Mouse (Mus musculus) midbrain, embryonic 16.5 days (tissue): Measurements from ENCODE around the gene Casz1. TPM values are rescaled to one million over a fixed set of nuclear protein-coding genes. Genes with fewer than 3 reads are reported as not detected.

ENCODE experiments used
- ATAC-seq: fragments of 200-750 bp; cut with Nextera tagmentation; 2 replicates; pipeline ENCODE4 v1.8.0; 2017; ENCODE audit warnings: moderate TSS enrichment
- H3K27ac ChIP-seq: fragments of 300-500 bp; sonication (generic); 2 replicates; pipeline ENCODE4 v1.5.1; 2014; ENCODE audit warnings: mild to moderate bottlenecking, low read length, mixed read lengths
- H3K27me3 ChIP-seq: fragments of 300-500 bp; sonication (generic); 2 replicates; pipeline ENCODE4 v1.6.1; 2014; ENCODE audit warnings: low read depth, low read length, mixed read lengths; ENCODE audit not compliant: control insufficient read depth, insufficient read depth
- H3K36me3 ChIP-seq: fragments of 300-500 bp; sonication (generic); 2 replicates; pipeline ENCODE4 v1.6.1; 2014; ENCODE audit warnings: mild to moderate bottlenecking, low read length, moderate library complexity, mixed read lengths; ENCODE audit not compliant: control insufficient read depth, insufficient read depth
- H3K4me1 ChIP-seq: fragments of 300-500 bp; sonication (generic); 2 replicates; pipeline ENCODE4 v1.6.1; 2014; ENCODE audit warnings: mild to moderate bottlenecking, low read length, mixed read lengths; ENCODE audit not compliant: control insufficient read depth, insufficient read depth
- H3K4me2 ChIP-seq: fragments of 300-500 bp; sonication (generic); 2 replicates; pipeline ENCODE4 v1.6.1; 2014; ENCODE audit warnings: mild to moderate bottlenecking, low read length, mixed read lengths
- H3K4me3 ChIP-seq: fragments of 300-500 bp; sonication (generic); 2 replicates; pipeline ENCODE4 v1.5.1; 2014; ENCODE audit warnings: low read depth, mild to moderate bottlenecking, low read length, moderate library complexity, mixed read lengths
- H3K9ac ChIP-seq: fragments of 300-500 bp; sonication (generic); 2 replicates; pipeline ENCODE4 v1.6.1; 2014; ENCODE audit warnings: low read depth, low read length, mixed read lengths
- H3K9me3 ChIP-seq: fragments of 300-500 bp; sonication (generic); replicated peaks from 2 replicates; pipeline ENCODE4 v1.6.1; 2014; ENCODE audit warnings: mild to moderate bottlenecking, low read length, mixed read lengths; ENCODE audit not compliant: control insufficient read depth, poor library complexity, severe bottlenecking
- WGBS: fragments of 180-500 bp; shearing (Covaris S2); extraction: QIAGEN DNeasy Blood & Tissue Kit; methylation state at CpG from one replicate; pipeline ENCODE4 v1.1.7; 2014; 5-methylcytosine and 5-hydroxymethylcytosine counted together
- polyA plus RNA-seq: library from polyadenylated mRNA; unstranded; fragments of >200 nt; fragmentation: Nextera tagmentation; extraction: Ambion mirVana; gene quantifications from 2 replicates; pipeline ENCODE4 v1.2.1, GENCODE M21; 2015

Gene Casz1
- polyA plus RNA-seq, 1 experiment from 2014 or later, result 2.6 TPM

- Histone ChIP-seq H3K9me3 (no peaks in the 10 kb centered on the region), H3K9ac (peak overlapping the region; percentile 42), H3K36me3 (no peaks in the 10 kb centered on the region; the same call in 1 of the 2 replicates), H3K4me2 (no peak overlapping the region), H3K27ac (peak overlapping the region; percentile 8; the same call in 1 of the 2 replicates), H3K27me3 (no peaks in the 10 kb centered on the region), H3K4me1 (peaks cover 25% of the 10 kb centered on the region), H3K4me3 (no peak overlapping the region)
- ATAC-seq, result 0 out of 2 replicates have a peak, but pooled peaks have one; percentile 26
- WGBS, result 47% methylated on average over 24 of the region's 24 CpGs
Measured at GRCm38 (mm10) chr4:148985541-148986476, 181.6 kb downstream of the Casz1 start.

- Histone ChIP-seq H3K9me3 (no peaks in the 10 kb centered on the region), H3K27me3 (no peaks in the 10 kb centered on the region), H3K9ac (no peak overlapping the region; the same call in 1 of the 2 replicates), H3K4me1 (peaks cover 19% of the 10 kb centered on the region), H3K27ac (no peak overlapping the region), H3K4me3 (no peak overlapping the region), H3K36me3 (no peaks in the 10 kb centered on the region), H3K4me2 (no peak overlapping the region)
- 31% methylated on average over 2 of the region's 2 CpGs for WGBS
- no peak for ATAC-seq
Measured at GRCm38 (mm10) chr4:148990038-148990437, 185.8 kb downstream of the Casz1 start.

GRCm38 (mm10) chr4:148993948-148994347, 189.7 kb downstream of the Casz1 start:
- Histone ChIP-seq H3K36me3 (no peaks in the 10 kb centered on the region), H3K9me3 (no peaks in the 10 kb centered on the region), H3K27me3 (no peaks in the 10 kb centered on the region), H3K4me2 (no peak overlapping the region), H3K27ac (no peak overlapping the region), H3K4me3 (no peak overlapping the region), H3K4me1 (0 out of 2 replicates have a peak, but pooled peaks cover 3% of the 10 kb centered on the region), H3K9ac (no peak overlapping the region)
- 84% methylated on average over 5 of the region's 5 CpGs for WGBS
- no peak for ATAC-seq

GRCm38 (mm10) chr4:149000746-149001145, 196.5 kb downstream of the Casz1 start:
- no peak for ATAC-seq
- WGBS, result 94% methylated on average over 6 of the region's 6 CpGs
- H3K36me3 ChIP-seq, result no peaks in the 10 kb centered on the region
- H3K9ac ChIP-seq, result no peak overlapping the region
- no peak overlapping the region for H3K4me3 ChIP-seq
- no peaks in the 10 kb centered on the region for H3K4me1 ChIP-seq
- no peaks in the 10 kb centered on the region for H3K9me3 ChIP-seq
- H3K4me2 ChIP-seq, result no peak overlapping the region
- no peaks in the 10 kb centered on the region for H3K27me3 ChIP-seq
- no peak overlapping the region for H3K27ac ChIP-seq

DNA sequence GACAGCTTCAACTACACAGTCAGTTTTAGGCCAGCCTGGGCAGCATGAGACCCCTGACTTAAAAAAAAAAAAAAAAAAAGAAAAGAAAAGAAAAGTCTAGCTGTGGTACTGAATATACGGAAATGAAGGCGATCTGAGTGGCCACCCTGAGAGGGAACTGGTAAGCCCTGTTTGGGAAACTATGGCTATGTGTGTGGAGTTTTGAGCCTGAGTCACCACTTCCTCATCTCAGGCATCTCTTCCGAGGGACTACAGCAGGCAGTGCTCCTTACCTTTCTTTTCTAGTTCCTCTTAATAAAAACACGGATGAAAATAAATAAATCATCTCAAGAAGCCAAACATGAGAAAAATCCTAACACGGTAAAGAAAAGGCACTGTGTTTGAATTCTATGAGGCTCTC, 197.3 kb downstream of the Casz1 start:
- 89% methylated on average over 5 of the region's 5 CpGs for WGBS
- no peaks in the 10 kb centered on the region for H3K27me3 ChIP-seq
- H3K4me2 ChIP-seq, result no peak overlapping the region
- no peaks in the 10 kb centered on the region for H3K4me1 ChIP-seq
- ATAC-seq, result no peak
- H3K4me3 ChIP-seq, result no peak overlapping the region
- no peak overlapping the region for H3K9ac ChIP-seq
- H3K9me3 ChIP-seq, result no peaks in the 10 kb centered on the region
- no peaks in the 10 kb centered on the region for H3K36me3 ChIP-seq
- H3K27ac ChIP-seq, result no peak overlapping the region

- H3K36me3 ChIP-seq, result no peaks in the 10 kb centered on the region
Measured at GRCm38 (mm10) chr4:149002441-149003093, 198.3 kb downstream of the Casz1 start.

More at GRCm38 (mm10) chr4:149002441-149003093, 198.3 kb downstream of the Casz1 start:
- Histone ChIP-seq H3K4me1 (no peaks in the 10 kb centered on the region), H3K4me2 (no peak overlapping the region), H3K27me3 (no peaks in the 10 kb centered on the region), H3K9me3 (no peaks in the 10 kb centered on the region), H3K4me3 (no peak overlapping the region), H3K9ac (no peak overlapping the region), H3K27ac (no peak overlapping the region)
- 94% methylated on average over 11 of the region's 11 CpGs for WGBS
- ATAC-seq, result no peak

Other genes starting within 250 kb of the Casz1 start
- 92.3 and 93.1 TPM in 2 replicates for gene Exosc10, start 246.0 kb upstream of the Casz1 start, polyA plus RNA-seq
- gene Srm, start 212.9 kb upstream of the Casz1 start, polyA plus RNA-seq, result 147 and 162 TPM in 2 replicates
- 1.2 TPM in 2 replicates for gene Masp2, start 201.9 kb upstream of the Casz1 start, polyA plus RNA-seq
- gene Tardbp, start 177.4 kb upstream of the Casz1 start, polyA plus RNA-seq, result 166 and 198 TPM in 2 replicates
- not detected in 2 replicates for gene Gm572, start 161.1 kb upstream of the Casz1 start, polyA plus RNA-seq